ENCODE assay signal across 7 mouse cellular contexts in the genomic region with DNA sequence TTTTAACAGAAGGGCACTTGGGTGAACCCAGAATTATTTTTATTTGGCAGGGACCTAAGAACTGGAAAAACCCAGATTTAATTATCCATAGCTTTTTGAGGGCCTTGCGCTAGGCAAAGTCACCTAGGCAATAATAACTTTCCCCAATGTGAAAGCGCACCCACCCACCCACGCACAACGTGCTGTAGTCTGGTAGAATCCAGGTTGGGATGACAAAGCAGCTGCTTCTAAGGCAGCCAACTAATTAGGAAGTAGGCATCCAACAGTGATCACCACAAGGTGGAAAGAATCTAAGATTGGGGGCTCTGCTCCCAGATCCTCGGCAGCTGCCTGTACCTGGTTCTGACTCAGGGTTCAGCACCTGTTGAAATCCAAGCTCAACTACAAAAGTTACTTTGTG. TPM values are rescaled to one million over a fixed set of nuclear protein-coding genes. Genes with fewer than 3 reads are reported as not detected.
DNase-seq lines count a peak whose midpoint lies in the region; ATAC-seq and TF ChIP-seq lines count a peak whose summit lies in the region.

No protein-coding gene starts in this region.

- no peaks in the 10 kb centered on the region for H3K36me3 ChIP-seq in lung, embryonic 14.5 days (ENCODE audit: insufficient read depth)
- no peaks in the 10 kb centered on the region for H3K36me3 ChIP-seq in forebrain, postnatal 0 days (ENCODE audit: insufficient read depth)
- H3K36me3 ChIP-seq in limb, embryonic 14.5 days (ENCODE audit: control insufficient read depth, insufficient read depth, low read length): no peaks in the 10 kb centered on the region

- TF ChIP-seq POLR2A in limb, embryonic 14.5 days (IDR thresholded peaks at IDR 0.05; ENCODE audit: borderline replicate concordance, extremely low read depth, insufficient read depth, insufficient read length): no peak

- DNase-seq in lung, embryonic 14.5 days: no peak
- no peak for DNase-seq in lung, postnatal 36 days
- no peak for DNase-seq in forebrain, postnatal 0 days
- no peak for DNase-seq in limb, embryonic 14.5 days (ENCODE audit: low spot score)
- peak; percentile 35 to 42 for DNase-seq in right cerebral cortex, postnatal 36 days (ENCODE audit: low spot score in 2 of 2)
- no peak for DNase-seq in cerebellum, adult 8-10 months

- no peak for ATAC-seq in lung, embryonic 14.5 days (ENCODE audit: insufficient read depth)
- no peak for ATAC-seq in forebrain, postnatal 0 days
- no peak for ATAC-seq in limb, embryonic 14.5 days (ENCODE audit: low FRiP score, low read depth)
- no peak for ATAC-seq in activated CD4-positive, CD25-positive, alpha-beta regulatory T cell, adult 4 months

- H3K27ac ChIP-seq in lung, embryonic 14.5 days (ENCODE audit: low read depth): no peak overlapping the region
- H3K27ac ChIP-seq in forebrain, postnatal 0 days (ENCODE audit: low read depth, low read length): no peak overlapping the region
- H3K27ac ChIP-seq in limb, embryonic 14.5 days (replicated peaks; ENCODE audit: low read depth, low read length): no peak overlapping the region

- H3K9ac ChIP-seq in lung, embryonic 14.5 days: no peak overlapping the region
- no peak overlapping the region for H3K9ac ChIP-seq in forebrain, postnatal 0 days
- H3K9ac ChIP-seq in limb, embryonic 14.5 days (ENCODE audit: low read depth, low read length, severe bottlenecking): 0 out of 2 replicates have a peak overlapping the region, but pooled peaks have one; percentile 91

- no peaks in the 10 kb centered on the region; the same call in 1 of the 2 replicates for H3K4me1 ChIP-seq in lung, embryonic 14.5 days (ENCODE audit: insufficient read depth)
- peaks cover 11% of the 10 kb centered on the region for H3K4me1 ChIP-seq in forebrain, postnatal 0 days (ENCODE audit: insufficient read depth)
- peaks cover 13% of the 10 kb centered on the region for H3K4me1 ChIP-seq in limb, embryonic 14.5 days (ENCODE audit: control insufficient read depth, insufficient read depth, low read length)

- no peaks in the 10 kb centered on the region for H3K9me3 ChIP-seq in lung, embryonic 14.5 days (ENCODE audit: low read depth, low read length)
- H3K9me3 ChIP-seq in forebrain, postnatal 0 days (ENCODE audit: low read length): no peaks in the 10 kb centered on the region
- H3K9me3 ChIP-seq in limb, embryonic 14.5 days (ENCODE audit: control insufficient read depth, low read length): no peaks in the 10 kb centered on the region

- WGBS in lung, embryonic 14.5 days: 40% methylated on average over 5 of the region's 5 CpGs
- 31% methylated on average over 5 of the region's 5 CpGs for WGBS in forebrain, postnatal 0 days
- WGBS in limb, embryonic 14.5 days: 41% methylated on average over 5 of the region's 5 CpGs

- H3K4me2 ChIP-seq in lung, embryonic 14.5 days: peak overlapping the region; percentile 65
- peak overlapping the region; percentile 81 for H3K4me2 ChIP-seq in forebrain, postnatal 0 days (ENCODE audit: low read depth)
- H3K4me2 ChIP-seq in limb, embryonic 14.5 days (replicated peaks; ENCODE audit: low read depth, low read length, severe bottlenecking): peak overlapping the region; percentile 74

- TF ChIP-seq CTCF in lung, embryonic 14.5 days (IDR thresholded peaks at IDR 0.05; ENCODE audit: low read depth): no peak
- TF ChIP-seq CTCF in forebrain, postnatal 0 days (IDR thresholded peaks at IDR 0.05; ENCODE audit: low read depth): no peak

- peak overlapping the region; percentile 91 for H3K4me3 ChIP-seq in lung, embryonic 14.5 days (ENCODE audit: low read depth, low read length)
- peak overlapping the region; percentile 98 for H3K4me3 ChIP-seq in forebrain, postnatal 0 days (ENCODE audit: low read depth, low read length)
- peak overlapping the region; percentile 96 for H3K4me3 ChIP-seq in limb, embryonic 14.5 days (replicated peaks; ENCODE audit: low read length)

- H3K27me3 ChIP-seq in lung, embryonic 14.5 days (ENCODE audit: insufficient read depth, low read length): no peaks in the 10 kb centered on the region
- H3K27me3 ChIP-seq in forebrain, postnatal 0 days (ENCODE audit: insufficient read depth, low read length): no peaks in the 10 kb centered on the region
- H3K27me3 ChIP-seq in limb, embryonic 14.5 days (ENCODE audit: control insufficient read depth, insufficient read depth, low read length): no peaks in the 10 kb centered on the region

RNA-seq across cellular contexts. Expression of a gene that starts 0.5 kb away (rescaled TPM):
- 25.4 and 28.8 TPM in 2 replicates for polyA plus RNA-seq in lung, embryonic 14.5 days (2014; fragmentation: Nextera tagmentation; extraction: Ambion mirVana)
- 95.5 and 116 TPM in 2 replicates for total RNA-seq in forebrain, postnatal 0 days (2014; rRNA removed)
- polyA plus RNA-seq in forebrain, postnatal 0 days (2015; fragmentation: Nextera tagmentation; extraction: Ambion mirVana): 60.9 and 119 TPM in 2 replicates
- 19.5 and 22.7 TPM in 2 replicates for polyA plus RNA-seq in limb, embryonic 14.5 days (2012; rRNA removed)
- 26.1 and 27.3 TPM in 2 replicates for polyA plus RNA-seq in limb, embryonic 14.5 days (2014; fragmentation: Nextera tagmentation; extraction: Ambion mirVana)
- 1 to 10 TPM; 1.4 to 2.0 TPM for polyA plus RNA-seq in activated CD4-positive, CD25-positive, alpha-beta regulatory T cell, adult 4 months (2017; shearing (Covaris generic))

Comparison
In these comparisons a context has a peak if more than half of its experiments do, and no peak if none do; other contexts are left out.
1. DNase-seq: peak in right cerebral cortex, postnatal 36 days (2 of 2); none in lung, embryonic 14.5 days (single experiment), lung, postnatal 36 days (single experiment), forebrain, postnatal 0 days (single experiment), limb, embryonic 14.5 days (single experiment) and cerebellum, adult 8-10 months (single experiment).
2. Peak in every context shown above with its lines, with median percentiles within 50 percentile points of each other: H3K4me2 ChIP-seq and H3K4me3 ChIP-seq.